Mouse (Mus musculus): Measurements from ENCODE around the gene Fpgs. TPM values are rescaled to one million over a fixed set of nuclear protein-coding genes. Genes with fewer than 3 reads are reported as not detected.

Gene Fpgs
- total RNA-seq, 2 experiments from 2014 or later: 10.7 to 14.6 TPM

DNA sequence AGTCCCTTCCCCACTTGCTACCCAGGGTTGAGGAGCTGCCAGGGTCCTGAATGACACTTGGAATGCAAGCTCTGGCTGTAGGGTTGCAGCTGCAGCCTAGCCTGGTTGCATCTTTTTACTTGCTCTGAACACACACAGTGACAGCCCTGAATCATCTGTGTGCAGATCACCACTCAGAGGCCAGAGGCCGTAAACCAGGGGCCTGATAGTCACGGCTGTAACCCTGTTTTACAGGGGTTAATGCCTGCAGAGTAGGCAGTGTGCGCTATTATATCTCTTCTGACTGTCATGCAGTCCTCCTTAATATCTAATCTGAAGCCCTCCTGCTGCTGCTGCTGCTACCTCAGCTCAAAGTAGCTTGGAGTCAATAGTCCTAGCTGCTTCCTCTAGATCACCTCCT is 34.1 kb downstream of the Fpgs start:
- no peak for TF ChIP-seq CTCF (conservative IDR thresholded peaks at IDR 0.05)
- no peak for DNase-seq (ENCODE audit: low spot score in 2 of 2)
- Histone ChIP-seq H3K27ac (no peak overlapping the region), H3K4me3 (no peak overlapping the region)

DNA sequence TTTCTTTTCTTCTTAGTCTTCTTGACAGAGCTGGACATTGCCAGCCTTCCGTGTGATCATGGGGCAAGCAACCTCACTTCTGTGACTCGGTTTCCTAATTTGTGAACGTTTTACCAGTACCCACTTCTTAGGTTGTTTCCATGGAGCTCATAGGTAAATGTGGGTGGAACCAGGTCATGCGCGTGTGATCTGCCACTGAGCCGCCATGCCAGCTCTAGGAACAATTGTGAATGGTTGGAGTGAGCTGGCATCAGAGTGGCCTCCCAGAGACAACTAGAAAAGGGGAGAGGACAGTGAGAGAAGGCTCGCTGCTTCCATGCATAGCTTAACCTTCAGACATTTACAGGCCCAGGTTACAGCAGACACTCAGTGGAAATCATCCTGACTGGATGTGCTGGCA is 35.8 kb downstream of the Fpgs start:
- no peak for TF ChIP-seq CTCF (conservative IDR thresholded peaks at IDR 0.05)
- Histone ChIP-seq H3K4me3 (no peak overlapping the region), H3K27ac (peak overlapping the region; percentile 43; the same call in 1 of the 2 replicates)
- no peak for DNase-seq (ENCODE audit: low spot score in 2 of 2)

DNA sequence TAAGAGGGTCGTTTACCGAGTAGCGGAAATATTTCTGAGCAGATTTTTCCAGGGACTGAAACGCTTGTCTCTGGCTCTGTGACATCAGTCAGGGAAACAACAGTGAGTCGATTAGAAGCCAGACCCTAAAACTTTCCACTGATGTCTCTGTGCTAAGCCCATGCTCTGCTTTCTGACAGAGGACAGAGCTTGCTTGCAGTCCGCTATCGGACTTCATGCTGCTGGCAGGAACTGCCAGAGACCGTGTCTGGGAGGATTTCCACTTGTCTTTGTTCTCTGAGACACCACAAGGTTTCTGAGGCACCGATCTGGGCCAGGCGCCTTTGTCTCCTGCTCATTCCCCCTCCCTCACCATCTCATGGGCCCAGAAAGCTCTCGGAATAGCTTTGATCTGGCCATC is 36.2 kb downstream of the Fpgs start:
- no peak overlapping the region for H3K4me3 ChIP-seq
- DNase-seq (ENCODE audit: low spot score in 2 of 2): no peak
- peak overlapping the region; percentile 43; the same call in 1 of the 2 replicates for H3K27ac ChIP-seq
- TF ChIP-seq CTCF (conservative IDR thresholded peaks at IDR 0.05): no peak

- Histone ChIP-seq H3K4me3 (no peak overlapping the region), H3K27ac (no peak overlapping the region)
- TF ChIP-seq CTCF (conservative IDR thresholded peaks at IDR 0.05): no peak
- DNase-seq (ENCODE audit: low spot score in 2 of 2): no peak
These were observed 38.1 kb downstream of the Fpgs start for GRCm38 (mm10) chr2:32665853-32666252.

GRCm38 (mm10) chr2:32665345-32665744 is 38.6 kb downstream of the Fpgs start:
- no peak for TF ChIP-seq CTCF (conservative IDR thresholded peaks at IDR 0.05)
- H3K4me3 ChIP-seq: no peak overlapping the region
- no peak overlapping the region for H3K27ac ChIP-seq

DNA sequence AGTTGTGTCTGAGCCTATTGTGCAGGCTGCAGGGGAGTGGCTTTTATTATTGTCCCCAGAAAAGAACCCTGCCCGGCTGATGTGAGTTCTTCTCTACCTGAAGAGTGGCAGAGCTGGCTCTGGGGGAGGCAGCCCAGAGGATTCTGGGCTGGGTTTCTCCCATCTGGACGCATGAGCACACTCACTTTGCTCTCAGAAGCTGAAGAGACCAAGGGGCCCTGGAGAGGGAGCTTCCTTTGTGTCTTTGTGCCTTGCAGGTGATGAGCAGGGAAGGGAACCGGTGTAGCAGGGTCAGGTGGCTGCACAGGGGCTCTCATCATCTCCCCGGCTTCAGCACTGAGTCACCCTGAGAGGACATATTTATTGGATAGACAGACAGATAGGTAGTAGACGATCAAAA is 41.7 kb downstream of the Fpgs start:
- DNase-seq (ENCODE audit: low spot score in 2 of 2): no peak
- no peak overlapping the region for H3K4me3 ChIP-seq
- H3K27ac ChIP-seq: no peak overlapping the region
- TF ChIP-seq CTCF (conservative IDR thresholded peaks at IDR 0.05): no peak

More at GRCm38 (mm10) chr2:32665345-32665744, 38.6 kb downstream of the Fpgs start:
- DNase-seq (ENCODE audit: low spot score in 2 of 2): no peak

- Histone ChIP-seq H3K27ac (no peak overlapping the region; the same call in 1 of the 2 replicates), H3K4me3 (no peak overlapping the region)
- DNase-seq (ENCODE audit: low spot score in 2 of 2): no peak
- no peak for TF ChIP-seq CTCF (conservative IDR thresholded peaks at IDR 0.05)
These were observed 42.3 kb downstream of the Fpgs start for GRCm38 (mm10) chr2:32661509-32662107.

GRCm38 (mm10) chr2:32658873-32659272 is 45.1 kb downstream of the Fpgs start:
- TF ChIP-seq CTCF (conservative IDR thresholded peaks at IDR 0.05): no peak
- Histone ChIP-seq H3K4me3 (no peak overlapping the region), H3K27ac (no peak overlapping the region)
- DNase-seq (ENCODE audit: low spot score in 2 of 2): no peak

DNA sequence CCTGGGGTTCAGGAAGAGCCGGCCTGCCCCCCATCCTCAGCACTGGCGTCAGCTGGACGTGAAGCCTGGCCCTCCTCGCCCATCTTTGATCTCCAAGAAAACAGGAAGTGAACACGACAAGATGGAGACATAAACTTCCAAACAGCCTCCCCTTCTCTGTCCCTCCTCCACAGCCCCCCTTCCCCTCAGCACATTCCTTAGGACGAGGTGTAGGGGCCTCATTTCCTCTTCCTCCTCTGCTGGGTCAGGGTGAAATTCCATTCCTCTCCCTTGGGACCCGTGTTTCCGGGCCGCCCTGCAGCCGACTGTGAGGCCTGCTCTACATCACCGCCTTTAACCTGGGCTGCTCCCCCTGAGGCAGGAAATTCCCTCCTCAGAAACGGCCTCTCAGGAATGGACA is 48.1 kb downstream of the Fpgs start:
- DNase-seq (ENCODE audit: low spot score in 2 of 2): no peak
- TF ChIP-seq CTCF (conservative IDR thresholded peaks at IDR 0.05): no peak
- Histone ChIP-seq H3K27ac (peak overlapping the region; percentile 63; the same call in 1 of the 2 replicates), H3K4me3 (no peak overlapping the region)

GRCm38 (mm10) chr2:32655394-32655744 is 48.6 kb downstream of the Fpgs start:
- TF ChIP-seq CTCF (conservative IDR thresholded peaks at IDR 0.05): no peak
- Histone ChIP-seq H3K4me3 (no peak overlapping the region), H3K27ac (peak overlapping the region; percentile 63)
- DNase-seq (ENCODE audit: low spot score in 2 of 2): no peak

DNA sequence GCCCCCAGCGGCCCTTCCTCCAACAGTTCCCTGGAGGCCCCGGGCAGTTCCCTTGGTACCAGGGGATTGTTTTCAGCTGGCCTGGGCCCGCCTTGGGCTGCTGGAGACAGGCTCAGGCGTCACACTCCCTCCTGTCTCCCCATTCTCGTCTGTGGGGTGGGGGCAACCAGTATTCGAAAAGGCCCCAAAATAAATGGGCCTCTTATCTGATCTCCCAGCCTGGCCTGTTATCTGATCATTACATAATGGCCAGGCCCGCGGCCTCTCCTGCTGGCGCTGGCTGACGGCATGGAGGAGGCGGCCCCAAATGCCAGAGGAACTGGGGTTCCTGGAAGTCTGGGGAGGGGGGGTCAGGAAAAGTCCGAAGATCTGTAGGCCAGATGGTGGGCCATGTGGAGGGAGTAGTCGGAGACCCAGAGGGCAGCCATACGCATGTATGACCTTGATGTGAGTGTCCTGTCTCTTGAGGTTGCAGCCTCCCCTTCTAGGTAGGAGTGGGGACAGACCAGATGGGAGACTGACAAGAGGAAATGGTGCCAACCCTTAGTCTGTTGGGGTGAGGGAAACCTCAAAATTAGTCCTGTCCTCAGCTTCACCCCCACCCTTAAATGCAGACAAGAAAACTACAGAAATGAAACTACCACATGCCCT is 49.1 kb downstream of the Fpgs start:
- Histone ChIP-seq H3K4me3 (no peak overlapping the region), H3K27ac (peak overlapping the region; percentile 63)
- TF ChIP-seq CTCF (conservative IDR thresholded peaks at IDR 0.05): no peak
- DNase-seq (ENCODE audit: low spot score in 2 of 2): no peak

DNA sequence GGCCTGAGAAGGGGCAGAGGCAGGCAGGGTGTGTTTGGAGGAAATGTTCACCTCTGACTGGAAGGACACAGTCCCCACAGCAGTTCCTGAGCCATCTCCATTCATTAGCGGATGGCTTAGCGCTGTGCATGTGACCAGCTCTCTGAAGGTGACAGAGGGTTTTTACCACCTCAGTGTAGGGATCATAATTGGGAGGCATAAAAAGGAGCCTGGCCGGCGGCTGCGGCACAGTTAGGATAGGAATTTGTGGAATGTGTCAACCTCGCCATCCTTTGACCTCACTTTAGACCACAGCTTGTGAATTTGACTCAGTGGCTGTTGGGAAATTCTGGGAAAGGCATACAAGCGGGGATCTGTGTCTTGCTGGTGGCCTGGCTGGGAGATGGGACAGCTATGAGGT is 50.2 kb downstream of the Fpgs start:
- no peak for TF ChIP-seq CTCF (conservative IDR thresholded peaks at IDR 0.05)
- DNase-seq (ENCODE audit: low spot score in 2 of 2): no peak
- H3K4me3 ChIP-seq: no peak overlapping the region
- H3K27ac ChIP-seq: peak overlapping the region; percentile 63

- Histone ChIP-seq H3K4me3 (peak overlapping the region; percentile 51), H3K27ac (peak overlapping the region; percentile 85)
- DNase-seq (ENCODE audit: low spot score in 2 of 2): no peak
- no peak for TF ChIP-seq CTCF (conservative IDR thresholded peaks at IDR 0.05)
These were observed 56.6 kb downstream of the Fpgs start for GRCm38 (mm10) chr2:32647366-32647765.
